Mouse (Mus musculus): Measurements from ENCODE around the gene Gm49405.
"Not testable (repeated sequence)": the region's sequence is repeated elsewhere in the genome, so short reads cannot be mapped to it uniquely, and the experiment has no call there.

The Gm49405 gene

DNA sequence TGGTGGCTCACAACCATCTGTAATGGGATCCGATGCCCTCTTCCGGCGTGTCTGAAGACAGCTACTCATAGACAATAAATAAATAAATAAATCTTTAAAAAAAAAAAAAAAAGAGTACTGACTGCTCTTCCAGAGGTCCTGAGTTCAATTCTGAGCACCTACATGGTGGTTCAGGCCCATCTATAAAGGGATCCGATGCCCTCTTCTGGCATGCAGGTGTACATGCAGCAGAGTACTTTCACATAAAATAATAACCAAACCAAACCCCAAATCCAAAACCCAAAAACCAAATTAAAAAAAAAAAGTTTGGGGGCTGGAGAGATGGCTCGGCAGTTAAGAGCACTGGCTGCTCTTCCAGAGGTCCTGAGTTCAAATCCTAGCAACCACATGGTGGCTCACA lies 48.6 kb downstream of the Gm49405 start:
- in situ Hi-C loops (cut with MboI, MseI), result not testable (repeated sequence)

DNA sequence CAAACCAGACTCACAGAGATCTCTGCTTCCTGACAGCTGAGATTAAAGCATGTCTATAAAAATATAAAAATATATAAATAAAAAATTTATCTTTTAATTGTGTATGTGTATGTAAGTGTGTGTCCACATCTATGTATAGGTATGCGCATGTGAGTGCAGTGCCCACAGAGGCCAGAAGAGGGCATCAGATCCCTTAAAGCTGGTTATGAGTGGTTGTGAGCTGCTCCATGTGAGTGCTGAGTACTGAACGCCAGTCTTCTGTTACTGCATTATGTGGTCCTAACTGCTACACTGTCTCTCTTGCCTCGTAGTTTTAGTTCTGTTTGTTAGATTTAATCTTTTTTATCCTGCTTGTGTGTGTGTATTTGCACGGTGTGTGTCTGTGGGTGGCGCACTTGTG lies 50.6 kb downstream of the Gm49405 start:
- in situ Hi-C loops (cut with MboI, MseI), result no loop called here

DNA sequence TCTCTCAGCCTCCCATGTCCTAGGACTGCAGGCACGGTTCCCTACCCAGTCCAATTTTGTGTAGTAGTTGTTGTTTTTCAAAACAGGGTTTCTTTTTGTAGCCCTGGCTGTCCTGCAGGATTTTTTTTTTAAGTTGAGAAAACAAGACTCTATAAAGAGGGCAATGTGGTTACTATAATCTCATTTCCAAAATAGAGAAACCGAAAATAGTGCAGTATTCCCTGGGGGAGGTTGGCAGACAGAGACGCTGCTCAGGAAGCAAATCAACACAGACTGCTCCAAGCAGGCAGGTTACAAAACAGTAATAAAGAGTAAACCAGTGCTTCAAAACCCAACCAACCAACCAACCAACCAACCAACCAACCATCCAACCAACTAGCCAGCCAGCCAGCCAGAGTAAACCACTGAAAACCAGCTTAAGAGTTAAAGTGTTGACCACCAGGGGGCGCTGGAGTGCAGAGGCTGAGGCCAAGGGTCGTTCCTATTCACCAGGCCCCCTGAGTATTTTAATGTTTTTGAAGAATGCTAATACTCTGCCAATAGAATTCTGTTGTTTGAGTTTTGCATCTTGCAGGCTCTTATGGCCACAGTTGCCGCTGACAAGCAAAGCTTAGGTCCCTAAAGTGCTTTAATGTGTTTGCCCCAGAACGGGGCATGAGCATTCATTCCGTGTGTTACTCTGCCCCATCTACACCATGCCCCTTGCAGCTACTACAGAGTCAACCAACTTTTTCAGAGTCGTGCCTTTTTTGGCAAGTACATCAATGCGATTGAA lies 51.5 kb downstream of the Gm49405 start:
- in situ Hi-C loops (cut with MboI, MseI), result no loop called here

DNA sequence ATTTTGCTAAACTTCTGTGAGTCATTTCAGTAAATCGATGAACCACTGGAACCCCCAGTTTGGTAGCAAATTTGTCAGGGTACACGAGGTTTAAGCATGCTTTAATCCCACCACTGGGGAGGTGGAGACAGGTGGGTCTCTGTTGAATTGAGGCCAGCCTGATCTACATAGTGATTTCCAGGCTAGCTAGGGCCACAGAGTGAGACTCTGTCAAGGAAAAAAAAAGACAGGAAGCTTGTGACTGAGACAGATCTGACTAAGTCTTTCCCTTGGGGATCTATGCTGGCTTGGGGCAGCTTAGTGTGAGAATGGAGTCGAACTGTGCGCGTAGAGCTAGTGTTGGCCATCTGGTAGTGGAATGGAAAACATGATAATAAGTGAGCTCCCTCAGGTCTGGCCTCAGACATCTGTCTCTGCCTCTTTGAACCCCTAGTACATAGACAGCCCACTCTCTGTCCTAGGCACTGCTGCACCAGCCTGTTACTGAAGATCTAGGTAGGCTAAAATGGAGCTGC lies 52.1 kb downstream of the Gm49405 start:
- in situ Hi-C loops (cut with MboI, MseI), result no loop called here

DNA sequence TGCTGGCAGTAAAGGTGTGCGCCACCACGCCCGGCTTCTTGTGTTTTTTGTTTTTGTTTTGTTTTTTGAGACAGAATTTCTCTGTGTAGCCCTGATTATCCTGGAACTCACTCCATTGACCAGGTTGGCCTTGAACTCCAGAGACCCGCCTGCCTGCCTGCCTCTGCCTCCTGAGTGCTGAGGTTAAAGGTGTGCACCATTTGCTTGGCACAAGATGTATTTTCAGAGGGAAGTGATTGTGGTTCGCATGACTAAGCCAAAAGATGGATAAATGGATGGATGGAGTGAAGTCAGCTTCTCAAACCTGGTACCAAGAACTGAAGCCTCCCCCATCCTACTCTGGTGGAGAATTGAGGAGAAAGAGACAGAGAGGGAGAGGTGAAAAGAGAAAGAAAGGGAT lies 54.2 kb downstream of the Gm49405 start:
- in situ Hi-C loops (cut with MboI, MseI), result loop anchor here (5.0 kb wide), 1 partner anchor 38 kb away; no protein-coding TSS in a partner anchor

Measured in regulatory T cell (primary cell).